In genomic region chr1:153489132-153489531, GRCm38 (mm10) we compare ENCODE assay signal across 7 mouse cellular contexts. TPM values are rescaled to one million over a fixed set of nuclear protein-coding genes. Genes with fewer than 3 reads are reported as not detected.
DNase-seq lines count a peak whose midpoint lies in the region; ATAC-seq and TF ChIP-seq lines count a peak whose summit lies in the region.

No protein-coding gene starts in this region.

- H3K4me3 ChIP-seq in midbrain, postnatal 0 days (ENCODE audit: low read depth, low read length), result no peak overlapping the region
- H3K4me3 ChIP-seq in midbrain, embryonic 11.5 days (ENCODE audit: low read depth, low read length), result no peak overlapping the region
- no peak overlapping the region for H3K4me3 ChIP-seq in embryonic facial prominence, embryonic 14.5 days (ENCODE audit: low read depth, low read length)
- H3K4me3 ChIP-seq in lung, postnatal 0 days (ENCODE audit: low read depth, low read length), result no peak overlapping the region
- H3K4me3 ChIP-seq in testis, adult 2 months (ENCODE audit: control insufficient read depth, low read depth, low read length), result no peak overlapping the region

- 54% methylated on average over 7 of the region's 7 CpGs for WGBS in midbrain, postnatal 0 days
- 60% methylated on average over 7 of the region's 7 CpGs for WGBS in midbrain, embryonic 11.5 days
- WGBS in embryonic facial prominence, embryonic 14.5 days, result 49% methylated on average over 7 of the region's 7 CpGs
- WGBS in lung, postnatal 0 days, result 51% methylated on average over 7 of the region's 7 CpGs

- no peaks in the 10 kb centered on the region for H3K36me3 ChIP-seq in midbrain, postnatal 0 days (ENCODE audit: insufficient read depth, low read length)
- no peaks in the 10 kb centered on the region for H3K36me3 ChIP-seq in midbrain, embryonic 11.5 days (ENCODE audit: control insufficient read depth, insufficient read depth, low read length)
- H3K36me3 ChIP-seq in embryonic facial prominence, embryonic 14.5 days (ENCODE audit: control insufficient read depth, insufficient read depth, low read length), result no peaks in the 10 kb centered on the region
- H3K36me3 ChIP-seq in lung, postnatal 0 days (ENCODE audit: insufficient read depth, low read length), result no peaks in the 10 kb centered on the region
- H3K36me3 ChIP-seq in testis, adult 2 months (ENCODE audit: control insufficient read depth, insufficient read depth, low read length), result no peaks in the 10 kb centered on the region

- TF ChIP-seq POLR2A in testis, adult 2 months (IDR thresholded peaks at IDR 0.05; ENCODE audit: control insufficient read depth, low read depth, low read length), result no peak

- TF ChIP-seq EP300 in lung, postnatal 0 days (IDR thresholded peaks at IDR 0.05), result no peak

- H3K27ac ChIP-seq in midbrain, postnatal 0 days (ENCODE audit: low read depth, low read length), result no peak overlapping the region
- H3K27ac ChIP-seq in midbrain, embryonic 11.5 days (ENCODE audit: low read depth, low read length), result no peak overlapping the region
- no peak overlapping the region for H3K27ac ChIP-seq in embryonic facial prominence, embryonic 14.5 days (replicated peaks; ENCODE audit: low read depth, low read length)
- H3K27ac ChIP-seq in lung, postnatal 0 days (ENCODE audit: low read length), result no peak overlapping the region
- H3K27ac ChIP-seq in testis, adult 2 months (ENCODE audit: control insufficient read depth, insufficient read depth, low read depth, low read length), result peak overlapping the region; percentile 62

- TF ChIP-seq CTCF in midbrain, postnatal 0 days (IDR thresholded peaks at IDR 0.05), result peak; percentile 37
- TF ChIP-seq CTCF in lung, postnatal 0 days (IDR thresholded peaks at IDR 0.05), result peak; percentile 36
- TF ChIP-seq CTCF in testis, adult 2 months (IDR thresholded peaks at IDR 0.05; ENCODE audit: control insufficient read depth, insufficient read depth, insufficient replicate concordance, low read depth, low read length), result peak; percentile 25; the same call in 1 of the 2 replicates

- H3K9me3 ChIP-seq in midbrain, postnatal 0 days (ENCODE audit: low read length), result no peaks in the 10 kb centered on the region
- no peaks in the 10 kb centered on the region for H3K9me3 ChIP-seq in midbrain, embryonic 11.5 days (ENCODE audit: control insufficient read depth, low read length)
- no peaks in the 10 kb centered on the region for H3K9me3 ChIP-seq in embryonic facial prominence, embryonic 14.5 days (ENCODE audit: control insufficient read depth, low read length)
- H3K9me3 ChIP-seq in lung, postnatal 0 days (ENCODE audit: low read length), result no peaks in the 10 kb centered on the region

- DNase-seq in midbrain, postnatal 0 days (ENCODE audit: low spot score), result peak; percentile 3
- DNase-seq in midbrain, embryonic 11.5 days (ENCODE audit: low spot score, missing footprints), result no peak
- DNase-seq in embryonic facial prominence, embryonic 14.5 days (ENCODE audit: low spot score), result peak; percentile 3
- DNase-seq in lung, postnatal 0 days (ENCODE audit: low spot score), result peak; percentile 29
- DNase-seq in right cerebral cortex, adult 18-20 months, result no peak

- H3K27me3 ChIP-seq in midbrain, postnatal 0 days (ENCODE audit: insufficient read depth, low read length), result no peaks in the 10 kb centered on the region
- no peaks in the 10 kb centered on the region for H3K27me3 ChIP-seq in midbrain, embryonic 11.5 days (ENCODE audit: control insufficient read depth, insufficient read depth, low read length)
- no peaks in the 10 kb centered on the region for H3K27me3 ChIP-seq in embryonic facial prominence, embryonic 14.5 days (replicated peaks; ENCODE audit: control insufficient read depth, insufficient read depth, low read length)
- no peaks in the 10 kb centered on the region for H3K27me3 ChIP-seq in lung, postnatal 0 days (replicated peaks; ENCODE audit: insufficient read depth, low read length)
- H3K27me3 ChIP-seq in testis, adult 2 months (ENCODE audit: control insufficient read depth, insufficient read depth, low read length), result no peaks in the 10 kb centered on the region

- no peak for ATAC-seq in midbrain, postnatal 0 days (ENCODE audit: low FRiP score)
- no peak for ATAC-seq in midbrain, embryonic 11.5 days (ENCODE audit: low FRiP score)
- no peak for ATAC-seq in embryonic facial prominence, embryonic 14.5 days (ENCODE audit: low read depth)
- no peak for ATAC-seq in lung, postnatal 0 days
- ATAC-seq in erythroblast, adult 5-6 weeks (replicated peaks; ENCODE audit: low FRiP score, poor library complexity, severe bottlenecking), result no peak

- peaks cover 6% of the 10 kb centered on the region; the same call in 1 of the 2 replicates for H3K4me1 ChIP-seq in midbrain, postnatal 0 days (ENCODE audit: insufficient read depth, low read length)
- peaks cover 14% of the 10 kb centered on the region for H3K4me1 ChIP-seq in midbrain, embryonic 11.5 days (ENCODE audit: control insufficient read depth, insufficient read depth, low read length)
- peaks cover 21% of the 10 kb centered on the region for H3K4me1 ChIP-seq in embryonic facial prominence, embryonic 14.5 days (ENCODE audit: control insufficient read depth, insufficient read depth, low read length)
- H3K4me1 ChIP-seq in lung, postnatal 0 days (ENCODE audit: insufficient read depth, low read depth, low read length), result peaks cover 6% of the 10 kb centered on the region; the same call in 1 of the 2 replicates
- H3K4me1 ChIP-seq in testis, adult 2 months (ENCODE audit: control insufficient read depth, insufficient read depth, low read length), result peaks cover 6% of the 10 kb centered on the region

- no peak overlapping the region for H3K9ac ChIP-seq in midbrain, postnatal 0 days (replicated peaks; ENCODE audit: low read length, poor library complexity, severe bottlenecking)
- H3K9ac ChIP-seq in midbrain, embryonic 11.5 days (ENCODE audit: low read length), result no peak overlapping the region
- H3K9ac ChIP-seq in embryonic facial prominence, embryonic 14.5 days (ENCODE audit: low read depth, low read length), result no peak overlapping the region
- no peak overlapping the region for H3K9ac ChIP-seq in lung, postnatal 0 days (replicated peaks; ENCODE audit: low read depth)

- H3K4me2 ChIP-seq in midbrain, postnatal 0 days (ENCODE audit: low read depth, low read length, poor library complexity, severe bottlenecking), result no peak overlapping the region
- H3K4me2 ChIP-seq in midbrain, embryonic 11.5 days, result no peak overlapping the region
- no peak overlapping the region for H3K4me2 ChIP-seq in embryonic facial prominence, embryonic 14.5 days (ENCODE audit: low read depth, low read length)
- H3K4me2 ChIP-seq in lung, postnatal 0 days (replicated peaks; ENCODE audit: low read depth, low read length), result no peak overlapping the region

RNA-seq across cellular contexts. Expression of gene Dhx9, which starts 1.7 kb away (rescaled TPM):
- 53.7 and 134 TPM in 2 replicates for total RNA-seq in midbrain, postnatal 0 days (2014; rRNA removed)
- 20.3 and 30.0 TPM in 2 replicates for polyA plus RNA-seq in midbrain, postnatal 0 days (2015; fragmentation: Nextera tagmentation; extraction: Ambion mirVana)
- polyA plus RNA-seq in midbrain, embryonic 11.5 days (2014; fragmentation: Nextera tagmentation; extraction: Ambion mirVana), result 27.0 and 35.6 TPM in 2 replicates
- polyA plus RNA-seq in embryonic facial prominence, embryonic 14.5 days (2014; fragmentation: Nextera tagmentation; extraction: Ambion mirVana), result 22.6 and 25.5 TPM in 2 replicates
- 14.0 and 16.3 TPM in 2 replicates for polyA plus RNA-seq in lung, postnatal 0 days (2015; fragmentation: Nextera tagmentation; extraction: Ambion mirVana)
- 21.4 and 32.5 TPM in 2 replicates for polyA plus RNA-seq in testis, adult 2 months (2012; rRNA removed)
- total RNA-seq in erythroblast, adult 5-6 weeks (2015; ENCODE audit: low replicate concordance), result 64.4 and 92.8 TPM in 2 replicates
- total RNA-seq in erythroblast, adult 5-6 weeks (2017; ENCODE audit: low replicate concordance), result 73.6 and 93.5 TPM in 2 replicates

Comparison
In these comparisons a context has a peak if more than half of its experiments do, and no peak if none do; other contexts are left out.
1. DNase-seq: peak in midbrain, postnatal 0 days (single experiment), embryonic facial prominence, embryonic 14.5 days (single experiment) and lung, postnatal 0 days (single experiment); none in midbrain, embryonic 11.5 days (single experiment) and right cerebral cortex, adult 18-20 months (single experiment).
2. Peak in every context shown above with its lines, with median percentiles within 50 percentile points of each other: CTCF ChIP-seq.